Mouse (Mus musculus) ovary, postnatal 36 days (tissue): ENCODE results near the gene Strn.

ENCODE experiments used
- DNase-seq: peaks from one replicate; pipeline ENCODE4 v3.0.0; 2022; ENCODE audit warnings: low spot score, mixed read lengths

The Strn gene

DNA sequence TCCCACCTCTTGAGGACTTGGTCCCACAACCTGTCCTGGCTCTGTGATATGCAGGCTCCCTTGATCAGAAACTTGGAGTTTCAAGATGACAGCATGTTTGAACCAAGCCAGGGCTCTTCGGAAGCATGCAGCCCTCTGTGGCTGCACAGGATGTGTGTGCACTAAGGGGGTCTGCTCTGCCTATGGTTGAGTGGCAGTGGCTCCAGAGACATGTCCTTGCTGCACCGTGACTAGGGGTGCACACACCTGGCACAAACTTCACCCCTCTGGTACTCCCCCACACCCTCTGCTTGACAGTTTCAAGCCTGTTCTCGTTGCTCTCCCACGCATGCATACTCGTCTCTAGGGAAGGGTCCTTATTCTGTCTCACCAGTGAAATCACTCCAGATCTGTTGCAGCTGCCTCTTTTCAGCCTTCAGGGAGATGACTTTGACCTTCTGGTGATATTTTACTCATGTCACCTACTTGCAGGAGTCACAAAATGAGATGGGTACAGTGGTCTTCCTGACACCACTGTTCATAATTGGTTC lies 118.8 kb downstream of the Strn start:
- DNase-seq, result no peak

DNA sequence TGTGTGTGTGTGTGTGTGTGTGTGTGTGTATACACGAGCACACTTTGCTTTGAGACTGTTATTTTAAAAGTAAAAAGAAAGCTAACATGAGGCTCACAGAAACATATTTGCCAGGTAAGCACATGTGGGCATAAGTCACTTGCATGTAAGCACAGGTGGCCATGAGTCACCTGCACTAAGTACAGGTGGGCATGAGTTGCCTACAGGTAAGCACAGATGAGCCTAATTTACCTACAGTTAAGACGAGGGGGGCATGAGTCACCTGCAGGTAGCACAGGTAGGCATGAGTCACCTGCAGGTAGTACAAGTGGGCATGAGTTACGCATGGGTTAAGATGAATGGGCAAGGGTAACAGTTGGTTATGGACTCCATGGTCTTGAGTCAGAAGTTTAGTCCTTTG lies 121.9 kb downstream of the Strn start:
- DNase-seq, result no peak

- DNase-seq, result no peak
Observed at GRCm38 (mm10) chr17:78614481-78614880, 122.5 kb downstream of the Strn start.

DNA sequence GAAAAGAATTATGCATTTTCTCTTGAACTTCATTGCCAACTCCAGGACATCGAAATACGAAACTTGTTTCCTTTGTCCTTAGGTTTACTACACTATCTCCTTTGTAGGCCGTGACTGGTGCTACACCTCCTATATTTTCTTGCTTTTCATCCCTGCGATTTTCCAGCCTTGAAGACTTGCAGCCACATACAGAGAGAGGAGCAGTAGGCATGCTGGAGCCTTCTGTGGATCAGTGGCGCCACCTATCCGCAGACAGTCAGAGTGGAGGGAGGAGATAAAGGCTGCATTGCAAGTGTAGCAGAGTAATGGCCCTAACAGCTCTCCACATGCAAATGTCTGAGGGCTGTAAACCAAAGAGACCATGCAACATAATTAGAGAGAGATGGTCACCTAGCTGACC lies 125.9 kb downstream of the Strn start:
- peak; percentile 27 for DNase-seq

DNA sequence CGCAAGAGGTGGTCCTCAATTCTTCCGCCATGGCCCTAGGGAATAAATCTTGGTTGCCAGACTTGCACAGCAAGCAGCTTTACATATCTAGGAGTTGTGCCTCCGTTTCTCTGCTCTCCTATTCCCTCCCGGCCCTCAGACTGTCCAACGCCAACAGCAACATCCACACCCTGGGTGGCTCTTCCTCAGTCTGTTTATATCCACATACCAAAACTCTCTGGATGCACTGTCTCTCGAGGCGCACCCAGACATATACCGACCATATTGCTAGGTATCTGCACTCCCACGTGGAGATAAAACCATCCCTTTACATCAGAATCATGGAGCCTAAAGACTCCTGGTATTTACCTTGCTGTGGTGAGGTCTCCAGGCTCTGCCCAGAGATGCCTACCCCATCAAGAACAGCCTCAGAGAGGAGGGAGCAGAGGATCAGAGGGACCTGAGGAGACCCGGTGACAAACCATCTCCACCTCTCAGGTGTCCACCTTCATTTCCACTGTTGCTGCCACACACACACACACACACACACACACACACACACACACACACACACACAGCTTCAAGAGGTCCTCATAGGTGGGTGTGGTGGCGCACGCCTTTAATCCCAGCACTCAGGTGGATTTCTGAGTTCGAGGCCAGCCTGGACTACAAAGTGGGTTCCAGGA lies 127.7 kb downstream of the Strn start:
- no peak for DNase-seq

GRCm38 (mm10) chr17:78608716-78609115 lies 128.3 kb downstream of the Strn start:
- DNase-seq, result no peak

- no peak for DNase-seq
Observed at GRCm38 (mm10) chr17:78608135-78608670, 128.8 kb downstream of the Strn start.

- DNase-seq, result peak; percentile 53
Observed at GRCm38 (mm10) chr17:78604431-78604830, 132.6 kb downstream of the Strn start.

DNA sequence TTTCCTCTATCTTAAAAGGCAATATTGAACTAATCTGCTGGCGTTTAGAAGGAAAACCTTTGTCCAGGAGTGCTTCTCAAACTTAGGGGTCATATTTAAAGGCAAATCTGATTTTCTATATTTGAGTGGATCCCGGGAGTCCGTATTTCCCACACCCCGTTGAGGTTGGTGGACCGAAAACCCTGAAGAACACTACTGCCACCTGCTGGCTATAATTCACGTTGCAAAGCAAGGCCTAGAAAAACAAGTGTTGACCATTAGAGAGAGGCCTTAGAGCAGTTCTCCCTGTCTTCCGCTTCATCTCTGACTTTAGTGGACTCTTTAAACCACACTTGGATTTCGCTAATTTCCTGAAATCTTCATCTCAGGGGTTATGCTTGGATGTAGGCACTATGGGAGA lies 133.1 kb downstream of the Strn start:
- peak; percentile 50 for DNase-seq

DNA sequence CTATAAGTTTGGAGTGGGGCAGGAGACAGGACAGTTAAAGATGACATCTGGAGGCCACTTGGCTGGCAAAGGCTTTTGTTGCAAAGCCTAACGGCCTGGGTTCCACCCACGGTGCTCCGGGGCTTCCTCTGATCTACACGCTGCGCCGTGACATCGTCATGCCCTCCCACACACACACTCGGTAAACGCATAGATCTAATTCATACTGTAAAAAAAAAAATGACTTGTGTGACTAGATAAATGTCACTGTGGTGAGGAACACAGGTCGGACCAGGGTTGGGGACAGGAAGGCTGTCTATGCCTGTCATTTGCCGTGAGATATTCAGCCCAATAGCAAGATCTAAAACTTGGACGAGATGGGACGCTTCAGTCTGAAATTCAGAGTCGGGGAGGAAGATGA lies 134.7 kb downstream of the Strn start:
- no peak for DNase-seq

GRCm38 (mm10) chr17:78601601-78602000 lies 135.4 kb downstream of the Strn start:
- DNase-seq, result no peak

GRCm38 (mm10) chr17:78601042-78601441 lies 136.0 kb downstream of the Strn start:
- no peak for DNase-seq
